Mouse (Mus musculus) heart, postnatal 36 days (tissue): ENCODE data around the gene Snd1. TPM values are rescaled to one million over a fixed set of nuclear protein-coding genes. Genes with fewer than 3 reads are reported as not detected.

Experiments
- DNase-seq, 2 experiments: peaks; one replicate each; pipeline ENCODE4 v3.0.0; 2021 to 2022
- intact Hi-C: fragments of 180-260 bp; cut with DNase I; formaldehyde crosslinking; loops from one replicate; pipeline ENCODE4 v1.15.1; 2025
- total RNA-seq, 2 experiments: library from RNA; stranded (reverse); gene quantifications; 2 replicates each; pipeline ENCODE4 v1.2.3; 2021

Gene Snd1
- total RNA-seq, 2 experiments from 2014 or later: 75.0 to 78.1 TPM

DNA sequence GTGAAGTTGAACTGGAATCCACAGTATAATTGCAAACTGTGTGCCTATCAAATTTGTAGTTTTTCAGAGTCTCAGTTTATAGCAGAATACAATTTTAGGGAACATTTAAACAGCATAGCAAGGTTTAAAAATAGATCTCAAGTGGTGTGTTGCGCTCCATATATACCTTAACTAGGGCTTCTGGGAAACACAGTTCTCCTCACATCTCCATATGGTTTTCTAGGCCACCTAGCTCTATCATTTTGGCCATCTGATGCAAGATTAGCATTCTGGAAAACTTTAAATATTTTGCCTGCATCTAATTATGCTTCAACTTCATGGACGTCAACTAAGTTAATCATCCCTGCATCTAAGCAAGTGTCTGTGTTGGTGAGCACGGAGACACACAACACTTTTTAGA, 107.9 kb downstream of the Snd1 start:
- intact Hi-C loops: no loop called here
- DNase-seq: no peak

DNA sequence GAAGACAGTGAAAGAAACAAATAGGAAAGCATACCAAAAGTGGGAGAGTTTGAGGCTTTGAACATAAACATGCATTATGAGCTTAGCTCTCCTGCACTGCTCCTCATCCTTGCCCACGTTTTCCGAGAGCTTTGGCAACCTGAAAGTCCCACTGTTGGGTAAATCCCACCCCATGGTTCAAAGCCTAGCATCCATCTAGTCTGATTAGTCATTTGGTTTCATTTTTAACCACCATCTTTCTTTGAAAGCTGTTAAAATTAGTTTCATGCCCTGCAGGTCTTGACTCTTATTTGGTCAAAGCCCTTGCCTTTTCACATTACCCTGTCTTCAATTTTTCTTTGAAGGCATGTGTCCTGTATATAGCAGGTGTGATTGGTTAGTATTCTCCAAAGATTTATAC, 108.5 kb downstream of the Snd1 start:
- no peak for DNase-seq
- intact Hi-C loops: no loop called here

DNA sequence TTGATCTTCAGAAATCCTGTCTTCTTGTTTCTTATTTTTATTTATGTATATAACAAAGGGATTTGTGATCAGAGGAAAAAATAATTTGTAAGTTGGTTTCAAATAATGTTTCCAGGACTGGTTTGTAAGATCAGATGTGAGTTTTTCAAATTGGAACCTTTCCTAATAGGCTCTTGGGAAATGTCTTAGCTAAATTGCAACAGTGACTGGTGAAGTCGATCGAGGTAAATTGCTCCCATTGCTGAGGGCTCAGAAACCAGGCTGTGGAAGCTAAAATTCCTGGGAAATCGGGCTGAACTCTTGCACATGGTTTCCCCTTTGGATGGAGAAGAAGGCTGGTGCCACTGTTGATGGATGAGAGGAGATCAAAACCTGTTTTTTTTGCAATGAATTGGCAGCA, 111.9 kb downstream of the Snd1 start:
- no peak for DNase-seq
- intact Hi-C loops: loop anchor here (5.0 kb wide), 1 partner anchor 435 kb away; no protein-coding TSS in a partner anchor

GRCm38 (mm10) chr6:28588494-28589171, 113.7 kb downstream of the Snd1 start:
- no peak for DNase-seq
- intact Hi-C loops: loop anchor here (5.0 kb wide), 1 partner anchor 434 kb away; no protein-coding TSS in a partner anchor

GRCm38 (mm10) chr6:28592323-28592893, 117.5 kb downstream of the Snd1 start:
- no peak for DNase-seq
- intact Hi-C loops: no loop called here

GRCm38 (mm10) chr6:28593708-28594107, 118.8 kb downstream of the Snd1 start:
- no peak for DNase-seq
- intact Hi-C loops: no loop called here

DNA sequence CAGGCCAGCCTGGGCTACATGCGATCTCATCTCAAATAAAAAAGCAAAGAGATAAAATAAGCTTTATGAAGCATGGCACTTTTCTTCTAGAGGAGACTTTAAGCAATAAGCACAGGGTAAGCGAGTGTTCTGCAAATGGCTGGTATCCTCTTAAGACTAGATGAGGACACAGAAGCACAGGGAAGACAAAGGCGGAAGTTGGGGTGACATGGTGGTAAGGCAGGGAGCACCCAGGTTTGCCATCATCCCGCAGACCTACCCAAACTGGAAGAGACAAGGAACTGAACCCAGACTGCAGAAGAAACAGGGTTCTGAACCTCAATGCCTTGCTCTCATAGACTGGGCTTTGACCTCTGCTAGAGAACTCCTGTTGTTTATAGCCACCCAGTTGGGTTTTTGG, 119.8 kb downstream of the Snd1 start:
- DNase-seq: no peak
- intact Hi-C loops: no loop called here

DNA sequence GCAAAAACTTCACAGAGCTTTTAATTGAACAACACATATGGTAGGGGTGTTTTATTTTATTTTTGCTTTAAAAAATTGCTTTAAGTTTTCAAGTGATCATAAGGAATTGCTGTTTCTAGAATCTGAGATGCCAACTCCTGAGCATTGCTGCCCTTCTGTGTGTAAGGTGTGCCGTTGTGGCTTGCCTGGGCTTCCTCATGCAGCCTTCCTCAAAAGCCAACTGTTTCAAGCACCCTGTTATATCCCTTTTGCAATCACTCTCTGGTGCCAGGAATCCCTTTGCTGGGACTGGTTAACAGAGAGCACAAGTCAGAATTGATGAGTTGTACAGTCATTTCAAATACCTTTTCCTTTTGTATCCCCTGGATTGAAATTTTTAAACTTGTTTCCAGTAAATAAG, 120.3 kb downstream of the Snd1 start:
- intact Hi-C loops: no loop called here
- DNase-seq: no peak

- DNase-seq: no peak
- intact Hi-C loops: no loop called here
Observed at GRCm38 (mm10) chr6:28597266-28597665, 122.3 kb downstream of the Snd1 start.

GRCm38 (mm10) chr6:28599120-28599519, 124.2 kb downstream of the Snd1 start:
- no peak for DNase-seq
- intact Hi-C loops: no loop called here

DNA sequence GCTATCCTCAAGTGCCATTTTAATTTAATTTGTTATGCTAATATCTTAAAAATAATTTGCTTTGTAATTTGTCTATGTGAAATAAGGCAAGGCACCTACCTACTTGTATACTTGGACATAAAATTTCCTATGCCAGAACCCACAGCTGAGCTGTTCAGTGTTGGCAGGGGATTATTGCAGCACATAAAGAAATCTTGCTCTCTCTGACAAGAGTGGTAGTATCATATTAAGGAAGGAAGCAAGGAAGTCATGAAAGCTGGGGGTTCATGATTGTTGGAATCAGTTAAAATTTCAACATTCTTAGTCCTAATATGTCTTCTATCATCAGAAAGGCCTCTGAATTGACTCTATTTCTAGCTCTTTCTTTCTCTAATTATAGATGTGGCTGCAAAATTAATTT, 125.5 kb downstream of the Snd1 start:
- intact Hi-C loops: no loop called here

DNA sequence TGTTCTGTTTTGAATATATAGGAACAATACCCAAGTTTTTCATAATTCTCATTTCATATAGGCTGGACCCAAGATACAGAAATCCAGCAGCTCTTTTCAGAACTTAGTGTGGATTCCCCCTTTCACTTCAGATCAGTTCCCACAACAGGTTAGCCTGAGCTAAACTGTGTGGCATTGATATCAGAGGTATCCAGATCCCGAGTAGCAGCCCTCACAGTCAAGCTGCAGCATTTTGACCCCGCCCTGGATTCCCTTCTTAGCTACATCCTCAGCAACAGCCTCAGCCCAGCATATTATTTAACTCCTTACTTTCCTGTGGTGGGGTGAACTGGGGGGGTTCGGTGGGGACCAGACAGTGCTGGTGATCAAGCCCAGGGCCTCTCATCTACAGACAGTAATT, 128.5 kb downstream of the Snd1 start:
- no peak for DNase-seq
- intact Hi-C loops: no loop called here

More for the DNA sequence above, 125.5 kb downstream of the Snd1 start:
- DNase-seq: no peak

GRCm38 (mm10) chr6:28603823-28604222, 128.9 kb downstream of the Snd1 start:
- no peak for DNase-seq
- intact Hi-C loops: no loop called here

DNA sequence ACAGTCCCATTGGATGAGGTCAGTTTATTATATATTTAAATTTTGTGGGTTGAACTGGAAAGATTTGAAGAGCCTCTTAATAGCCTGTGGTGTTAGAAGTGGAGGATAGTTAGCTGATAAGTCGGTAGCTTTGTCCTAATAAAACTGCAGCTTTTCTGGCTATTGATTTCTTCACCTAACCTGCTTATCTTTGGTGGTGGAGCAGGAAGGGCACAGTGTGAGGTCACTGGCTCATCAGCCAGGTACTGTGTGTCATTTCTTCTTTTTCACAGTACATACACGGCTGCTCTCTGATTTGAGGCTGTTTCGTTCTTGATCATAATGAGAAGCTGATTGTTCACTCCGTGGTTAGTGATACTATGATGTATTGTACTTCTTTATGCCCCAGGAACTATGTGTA, 134.4 kb downstream of the Snd1 start:
- DNase-seq: no peak
- intact Hi-C loops: no loop called here

GRCm38 (mm10) chr6:28610127-28610526, 135.2 kb downstream of the Snd1 start:
- no peak for DNase-seq
- intact Hi-C loops: no loop called here

GRCm38 (mm10) chr6:28613441-28613840, 138.5 kb downstream of the Snd1 start:
- no peak for DNase-seq
- intact Hi-C loops: no loop called here

DNA sequence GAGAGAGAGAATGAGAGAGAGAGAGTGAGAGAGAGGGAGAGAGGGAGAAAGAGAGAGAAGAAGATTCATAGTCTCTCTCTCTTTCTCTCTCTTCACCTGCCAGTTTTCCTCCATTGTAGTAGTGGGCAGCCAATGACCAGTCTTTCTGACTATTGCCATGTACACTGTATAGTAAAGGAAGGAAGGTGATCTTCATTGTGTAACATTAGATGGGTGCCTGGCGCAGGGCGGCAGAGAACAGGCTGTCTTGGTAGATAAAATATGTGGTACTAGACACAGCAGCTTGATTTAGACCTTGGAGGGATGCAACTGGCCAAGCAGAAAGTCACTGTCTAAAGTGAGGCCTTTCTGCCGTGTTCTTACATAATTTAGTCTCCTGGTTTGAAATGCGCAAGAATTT, 139.9 kb downstream of the Snd1 start:
- no peak for DNase-seq
- intact Hi-C loops: no loop called here

- intact Hi-C loops: no loop called here
- DNase-seq: no peak
Observed at GRCm38 (mm10) chr6:28615408-28615807, 140.5 kb downstream of the Snd1 start.

GRCm38 (mm10) chr6:28615966-28616365, 141.0 kb downstream of the Snd1 start:
- no peak for DNase-seq
- intact Hi-C loops: no loop called here

GRCm38 (mm10) chr6:28618299-28618698, 143.4 kb downstream of the Snd1 start:
- DNase-seq: no peak
- intact Hi-C loops: no loop called here

GRCm38 (mm10) chr6:28618751-28619153, 143.8 kb downstream of the Snd1 start:
- peak; percentile 69 to 71 for DNase-seq
- intact Hi-C loops: no loop called here

GRCm38 (mm10) chr6:28621431-28621830, 146.5 kb downstream of the Snd1 start:
- DNase-seq: no peak
- intact Hi-C loops: loop anchor here (10.0 kb wide), 1 partner anchor 197 kb away; the partner anchor contains the start of genes Arf5, Fscn3 and Gcc1
